Mouse (Mus musculus) heart, embryonic 14.5 days (tissue): ENCODE data around the gene Rexo5. TPM values are rescaled to one million over a fixed set of nuclear protein-coding genes. Genes with fewer than 3 reads are reported as not detected.

Experiments
- ATAC-seq: fragments of 200-750 bp; cut with Nextera tagmentation; 2 replicates; pipeline ENCODE4 v1.8.0; 2017; ENCODE audit warnings: low read depth, moderate TSS enrichment; ENCODE audit not compliant: insufficient number of reproducible peaks, insufficient read depth, low FRiP score
- H3K27ac ChIP-seq, 2 experiments: fragments of 200-500 bp in 1 of 2; fragments of 300-500 bp in 1 of 2; sonication (generic) in 1 of 2; replicated peaks in 1 of 2; 2 replicates each; pipeline ENCODE4 v1.5.1; 2012 to 2014; ENCODE audit warnings: low read depth in 2 of 2, low read length in 2 of 2, control low read depth in 1 of 2, mild to moderate bottlenecking in 1 of 2, mixed read lengths in 1 of 2; ENCODE audit not compliant: control insufficient read depth in 1 of 2, insufficient read depth in 1 of 2
- H3K27me3 ChIP-seq: fragments of 300-500 bp; sonication (generic); 2 replicates; pipeline ENCODE4 v1.6.1; 2014; ENCODE audit warnings: mild to moderate bottlenecking, low read length, control low read depth; ENCODE audit not compliant: control insufficient read depth, insufficient read depth
- H3K36me3 ChIP-seq: fragments of 300-500 bp; sonication (generic); 2 replicates; pipeline ENCODE4 v1.6.1; 2014; ENCODE audit warnings: mild to moderate bottlenecking, control low read depth, low read length, mixed read lengths; ENCODE audit not compliant: control insufficient read depth, insufficient read depth
- H3K4me1 ChIP-seq, 2 experiments: fragments of 200-500 bp in 1 of 2; fragments of 300-500 bp in 1 of 2; sonication (generic) in 1 of 2; 2 replicates each; pipeline ENCODE4 v1.6.1; 2012 to 2014; ENCODE audit warnings: low read length in 2 of 2, control low read depth in 1 of 2, mixed read lengths in 1 of 2; ENCODE audit not compliant: control insufficient read depth in 2 of 2, insufficient read depth in 2 of 2
- H3K4me2 ChIP-seq: fragments of 300-500 bp; sonication (generic); 2 replicates; pipeline ENCODE4 v1.6.1; 2014; ENCODE audit warnings: mild to moderate bottlenecking, low read length
- H3K4me3 ChIP-seq, 2 experiments: fragments of 200-500 bp in 1 of 2; fragments of 300-500 bp in 1 of 2; sonication (generic) in 1 of 2; 2 replicates each; pipeline ENCODE4 v1.5.1; 2012 to 2014; ENCODE audit warnings: low read length in 2 of 2, mild to moderate bottlenecking in 2 of 2, control low read depth in 1 of 2, low read depth in 1 of 2, moderate library complexity in 1 of 2; ENCODE audit not compliant: control insufficient read depth in 1 of 2, insufficient read depth in 1 of 2
- H3K9ac ChIP-seq: fragments of 300-500 bp; sonication (generic); 2 replicates; pipeline ENCODE4 v1.6.1; 2014; ENCODE audit warnings: mild to moderate bottlenecking, low read length
- H3K9me3 ChIP-seq: fragments of 300-500 bp; sonication (generic); 2 replicates; pipeline ENCODE4 v1.6.1; 2016; ENCODE audit warnings: low read length, control low read depth; ENCODE audit not compliant: control insufficient read depth
- WGBS: fragments of 180-500 bp; shearing (Covaris S2); extraction: QIAGEN DNeasy Blood & Tissue Kit; methylation state at CpG from one replicate; pipeline ENCODE4 v1.1.7; 2014; 5-methylcytosine and 5-hydroxymethylcytosine counted together
- polyA plus RNA-seq: library from polyadenylated mRNA; unstranded; fragments of >200 nt; fragmentation: Nextera tagmentation; extraction: Ambion mirVana; gene quantifications from 2 replicates; pipeline ENCODE4 v1.2.1, GENCODE M21; 2014

Rexo5 gene
- polyA plus RNA-seq, 1 experiment from 2014 or later: 16.4 TPM

GRCm38 (mm10) chr7:119855031-119855430, 61.2 kb downstream of the Rexo5 start:
- Histone ChIP-seq H3K9me3 (no peaks in the 10 kb centered on the region), H3K27ac (no peak overlapping the region), H3K27me3 (no peaks in the 10 kb centered on the region), H3K36me3 (peaks cover 61% of the 10 kb centered on the region), H3K4me1 (no peaks in the 10 kb centered on the region), H3K4me3 (no peak overlapping the region), H3K4me2 (no peak overlapping the region), H3K9ac (no peak overlapping the region)
- ATAC-seq: no peak

GRCm38 (mm10) chr7:119859476-119859875, 65.7 kb downstream of the Rexo5 start:
- H3K4me2 ChIP-seq: no peak overlapping the region
- H3K4me1 ChIP-seq: peaks cover 7 to 29% of the 10 kb centered on the region in 2 experiments
- ATAC-seq: no peak
- no peak overlapping the region for H3K9ac ChIP-seq
- peaks cover 45% of the 10 kb centered on the region for H3K36me3 ChIP-seq
- no peaks in the 10 kb centered on the region for H3K9me3 ChIP-seq
- no peak overlapping the region for H3K4me3 ChIP-seq
- WGBS: 75% methylated on average over 6 of the region's 6 CpGs
- H3K27ac ChIP-seq: no peak overlapping the region
- H3K27me3 ChIP-seq: no peaks in the 10 kb centered on the region

- Histone ChIP-seq H3K4me2 (no peak overlapping the region), H3K36me3 (peaks cover 43% of the 10 kb centered on the region), H3K9ac (no peak overlapping the region), H3K4me1 (peaks cover 7 to 29% of the 10 kb centered on the region in 2 experiments), H3K27ac (no peak overlapping the region), H3K27me3 (no peaks in the 10 kb centered on the region), H3K9me3 (no peaks in the 10 kb centered on the region), H3K4me3 (no peak overlapping the region)
- ATAC-seq: no peak
- WGBS: 88% methylated on average over 3 of the region's 3 CpGs
These were observed 66.3 kb downstream of the Rexo5 start for GRCm38 (mm10) chr7:119860116-119860515.

- Histone ChIP-seq H3K4me2 (no peak overlapping the region), H3K4me1 (peaks cover 7 to 29% of the 10 kb centered on the region in 2 experiments), H3K27ac (no peak overlapping the region), H3K27me3 (no peaks in the 10 kb centered on the region), H3K36me3 (peaks cover 39% of the 10 kb centered on the region), H3K9ac (no peak overlapping the region), H3K9me3 (no peaks in the 10 kb centered on the region), H3K4me3 (no peak overlapping the region)
- ATAC-seq: no peak
- WGBS: 82% methylated on average over 2 of the region's 2 CpGs
These were observed 66.7 kb downstream of the Rexo5 start for GRCm38 (mm10) chr7:119860554-119860953.

- Histone ChIP-seq H3K27ac (peak overlapping the region in 1 of 2 experiments; percentile 68; a peak in 2 of 4 replicates), H3K27me3 (no peaks in the 10 kb centered on the region), H3K4me2 (no peak overlapping the region), H3K36me3 (peaks cover 35% of the 10 kb centered on the region), H3K4me3 (no peak overlapping the region), H3K9ac (0 out of 2 replicates have a peak overlapping the region, but pooled peaks have one; percentile 5), H3K9me3 (no peaks in the 10 kb centered on the region), H3K4me1 (peaks cover 7 to 29% of the 10 kb centered on the region in 2 experiments)
- no peak for ATAC-seq
These were observed 67.1 kb downstream of the Rexo5 start for GRCm38 (mm10) chr7:119860971-119861334.

- WGBS: 42% methylated on average over 6 of the region's 6 CpGs
- Histone ChIP-seq H3K4me3 (no peak overlapping the region), H3K36me3 (peaks cover 29% of the 10 kb centered on the region), H3K4me2 (no peak overlapping the region), H3K27me3 (no peaks in the 10 kb centered on the region), H3K9me3 (no peaks in the 10 kb centered on the region), H3K9ac (0 out of 2 replicates have a peak overlapping the region, but pooled peaks have one; percentile 5), H3K27ac (peak overlapping the region; percentile 64 to 68), H3K4me1 (peaks cover 7 to 29% of the 10 kb centered on the region in 2 experiments)
- ATAC-seq: peak; percentile 76; the same call in 1 of the 2 replicates
These were observed 67.7 kb downstream of the Rexo5 start for GRCm38 (mm10) chr7:119861335-119862091.

- Histone ChIP-seq H3K27me3 (no peaks in the 10 kb centered on the region), H3K27ac (peak overlapping the region; percentile 11 to 68; a peak in 2 of 4 replicates), H3K4me1 (peaks cover 7 to 29% of the 10 kb centered on the region in 2 experiments), H3K9me3 (no peaks in the 10 kb centered on the region), H3K4me3 (no peak overlapping the region), H3K9ac (no peak overlapping the region), H3K4me2 (no peak overlapping the region), H3K36me3 (peaks cover 25% of the 10 kb centered on the region)
- no peak for ATAC-seq
- 71% methylated on average over 1 of the region's 1 CpGs for WGBS
These were observed 68.4 kb downstream of the Rexo5 start for GRCm38 (mm10) chr7:119862167-119862566.

GRCm38 (mm10) chr7:119864500-119864899, 70.7 kb downstream of the Rexo5 start:
- whole genome bisulfite sequencing: 62% methylated on average over 5 of the region's 5 CpGs
- Histone ChIP-seq H3K9ac (no peak overlapping the region), H3K27me3 (no peaks in the 10 kb centered on the region), H3K4me1 (peaks cover 7 to 29% of the 10 kb centered on the region in 2 experiments), H3K4me3 (no peak overlapping the region), H3K4me2 (no peak overlapping the region), H3K27ac (no peak overlapping the region), H3K9me3 (no peaks in the 10 kb centered on the region), H3K36me3 (peaks cover 7% of the 10 kb centered on the region)
- no peak for ATAC-seq
